Comparison of ENCODE assay signal across 20 mouse cellular contexts in the genomic region with DNA sequence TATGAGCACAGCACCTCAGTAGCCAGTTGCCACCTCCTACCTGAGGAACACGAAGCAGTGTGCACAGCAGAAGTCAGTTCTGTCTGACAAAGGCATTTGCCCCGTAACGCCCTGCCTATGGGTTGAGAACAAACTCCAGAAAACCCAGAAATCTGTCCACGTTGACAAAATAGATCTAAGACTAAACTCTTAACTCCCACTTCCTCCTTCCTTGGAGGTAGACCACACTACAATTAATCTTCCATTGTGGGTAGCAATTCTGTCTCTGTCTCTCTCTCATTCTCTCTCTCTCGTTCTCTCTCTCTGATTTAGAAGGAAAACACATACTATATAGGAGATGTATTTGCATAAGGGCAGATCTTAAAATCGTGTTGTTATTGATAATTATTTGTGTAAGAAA.
"Had no signal": no experiment of that assay in that cellular context is flagged by ENCODE, and none has a peak within 500 bp of the region (broad histone marks: within the 10 kb centered on the region; RNA-seq: fewer than 3 reads in every experiment).

No protein-coding gene starts in this region.

- H3K9me3 ChIP-seq: intestine, embryonic 15.5 days; kidney, embryonic 15.5 days had no signal

- H3K4me1 ChIP-seq: intestine, embryonic 15.5 days; kidney, embryonic 15.5 days had no signal

- H3K4me2 ChIP-seq: intestine, embryonic 15.5 days; kidney, embryonic 15.5 days; liver, embryonic 11.5 days; lung, embryonic 14.5 days; midbrain, embryonic 11.5 days had no signal

- H3K4me3 ChIP-seq: intestine, embryonic 15.5 days; kidney, embryonic 15.5 days; layer of hippocampus, adult 2 months; left cerebral cortex, adult 2 months had no signal

- H3K9ac ChIP-seq: intestine, embryonic 15.5 days; kidney, embryonic 15.5 days; liver, embryonic 14.5 days; liver, postnatal 0 days; lung, embryonic 14.5 days had no signal

- ATAC-seq: intestine, embryonic 15.5 days; liver, postnatal 0 days; lung, postnatal 0 days had no signal

- DNase-seq: kidney, adult 11 months; kidney, adult 8-10 months; kidney, postnatal 10 days; kidney, postnatal 36 days; layer of hippocampus, adult 9-11 months; layer of hippocampus, postnatal 36 days; left cerebral cortex, postnatal 4 days; liver, postnatal 0 days; lung, embryonic 14.5 days; midbrain, embryonic 14.5 days; thymus, postnatal 25 days had no signal

- H3K27ac ChIP-seq: intestine, embryonic 15.5 days; kidney, embryonic 15.5 days; layer of hippocampus, adult 2 months; left cerebral cortex, adult 2 months; liver, embryonic 14.5 days; macrophage had no signal

- H3K27me3 ChIP-seq: intestine, embryonic 15.5 days; kidney, embryonic 15.5 days had no signal

- H3K36me3 ChIP-seq: intestine, embryonic 15.5 days; kidney, embryonic 15.5 days had no signal
